Mouse (Mus musculus) limb, embryonic 12.5 days (tissue): Measurements from ENCODE around the gene Rpn1. TPM values are rescaled to one million over a fixed set of nuclear protein-coding genes. Genes with fewer than 3 reads are reported as not detected.

Source experiments
- ATAC-seq: fragments of 200-750 bp; cut with Nextera tagmentation; 2 replicates; pipeline ENCODE4 v1.8.0; 2017; ENCODE audit warnings: low read depth, moderate TSS enrichment; ENCODE audit not compliant: insufficient number of reproducible peaks, insufficient read depth, low FRiP score, low TSS enrichment
- H3K27ac ChIP-seq: fragments of 300-500 bp; sonication (generic); 2 replicates; pipeline ENCODE4 v1.5.1; 2016; ENCODE audit warnings: mild to moderate bottlenecking, moderate library complexity
- H3K27me3 ChIP-seq: fragments of 300-500 bp; sonication (generic); 2 replicates; pipeline ENCODE4 v1.6.1; 2016; ENCODE audit warnings: mild to moderate bottlenecking, moderate library complexity
- H3K36me3 ChIP-seq: fragments of 300-500 bp; sonication (generic); 2 replicates; pipeline ENCODE4 v1.6.1; 2016; ENCODE audit warnings: mild to moderate bottlenecking, moderate library complexity
- H3K4me1 ChIP-seq: fragments of 300-500 bp; sonication (generic); replicated peaks from 2 replicates; pipeline ENCODE4 v1.6.1; 2016
- H3K4me2 ChIP-seq: fragments of 300-500 bp; sonication (generic); 2 replicates; pipeline ENCODE4 v1.6.1; 2016; ENCODE audit warnings: mild to moderate bottlenecking, moderate library complexity
- H3K4me3 ChIP-seq: fragments of 300-500 bp; sonication (generic); replicated peaks from 2 replicates; pipeline ENCODE4 v1.5.1; 2016; ENCODE audit warnings: mild to moderate bottlenecking
- H3K9ac ChIP-seq: fragments of 300-500 bp; sonication (generic); replicated peaks from 2 replicates; pipeline ENCODE4 v1.6.1; 2016; ENCODE audit warnings: mild to moderate bottlenecking, moderate library complexity
- H3K9me3 ChIP-seq: fragments of 300-500 bp; sonication (generic); 2 replicates; pipeline ENCODE4 v1.6.1; 2016; ENCODE audit warnings: mild to moderate bottlenecking, moderate library complexity
- WGBS: fragments of 180-500 bp; shearing (Covaris S2); methylation state at CpG from one replicate; pipeline ENCODE4 v1.1.7; 2016; 5-methylcytosine and 5-hydroxymethylcytosine counted together
- polyA plus RNA-seq: library from polyadenylated mRNA; unstranded; fragments of >200 nt; fragmentation: Nextera tagmentation; extraction: Ambion mirVana; gene quantifications from 2 replicates; pipeline ENCODE4 v1.2.1, GENCODE M21; 2016

The Rpn1 gene
- polyA plus RNA-seq, 1 experiment from 2014 or later: 337 TPM

DNA sequence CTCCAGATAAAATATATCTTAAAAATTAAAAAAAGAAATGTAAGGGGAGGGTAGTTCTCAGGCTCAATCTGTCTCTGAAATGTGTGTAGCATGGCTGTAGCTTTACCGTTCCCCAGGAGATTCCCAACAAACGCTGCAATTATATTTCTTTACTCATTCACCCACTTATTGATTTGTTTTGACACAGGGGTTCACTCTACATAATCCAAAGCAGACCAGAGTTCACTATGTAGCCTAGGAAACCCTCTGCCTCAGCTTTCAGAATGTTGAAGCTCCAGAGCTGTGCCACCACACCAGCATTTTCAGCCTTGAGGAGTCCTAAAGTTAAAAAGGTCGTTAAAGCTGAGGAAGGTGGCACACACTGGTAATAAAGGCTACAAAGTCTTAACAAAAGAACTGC is 18.3 kb upstream of the Rpn1 start:
- no peaks in the 10 kb centered on the region for H3K4me1 ChIP-seq
- H3K36me3 ChIP-seq: no peaks in the 10 kb centered on the region
- no peak overlapping the region for H3K4me3 ChIP-seq
- WGBS: 58% methylated on average over 3 of the region's 3 CpGs
- no peak for ATAC-seq
- H3K27me3 ChIP-seq: no peaks in the 10 kb centered on the region; the same call in 1 of the 2 replicates
- no peak overlapping the region for H3K27ac ChIP-seq
- no peak overlapping the region for H3K9ac ChIP-seq
- H3K9me3 ChIP-seq: no peaks in the 10 kb centered on the region
- no peak overlapping the region for H3K4me2 ChIP-seq

DNA sequence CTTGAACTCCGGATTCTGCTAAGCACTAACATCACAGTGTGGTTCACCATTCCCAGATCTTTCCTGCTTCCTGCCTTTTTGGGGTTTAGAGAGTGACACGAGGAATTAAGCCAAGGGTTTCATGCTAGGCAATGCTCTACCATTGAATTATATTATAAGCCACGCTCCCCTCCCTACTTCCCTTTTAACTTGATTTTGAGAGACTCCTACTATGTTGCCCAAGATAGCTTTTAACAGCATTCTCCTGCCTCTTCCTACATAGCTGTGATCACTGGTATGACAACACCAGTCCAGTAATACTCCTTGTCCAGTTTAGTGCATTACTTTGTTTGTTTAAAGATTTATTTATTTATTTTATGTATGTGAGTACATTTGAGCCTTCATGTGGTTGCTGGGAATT is 16.6 kb upstream of the Rpn1 start:
- Histone ChIP-seq H3K4me2 (no peak overlapping the region), H3K9ac (no peak overlapping the region), H3K9me3 (no peaks in the 10 kb centered on the region), H3K4me3 (no peak overlapping the region), H3K36me3 (no peaks in the 10 kb centered on the region), H3K27me3 (no peaks in the 10 kb centered on the region; the same call in 1 of the 2 replicates), H3K27ac (no peak overlapping the region), H3K4me1 (no peaks in the 10 kb centered on the region)
- no peak for ATAC-seq
- WGBS: 50% methylated on average over 3 of the region's 3 CpGs

DNA sequence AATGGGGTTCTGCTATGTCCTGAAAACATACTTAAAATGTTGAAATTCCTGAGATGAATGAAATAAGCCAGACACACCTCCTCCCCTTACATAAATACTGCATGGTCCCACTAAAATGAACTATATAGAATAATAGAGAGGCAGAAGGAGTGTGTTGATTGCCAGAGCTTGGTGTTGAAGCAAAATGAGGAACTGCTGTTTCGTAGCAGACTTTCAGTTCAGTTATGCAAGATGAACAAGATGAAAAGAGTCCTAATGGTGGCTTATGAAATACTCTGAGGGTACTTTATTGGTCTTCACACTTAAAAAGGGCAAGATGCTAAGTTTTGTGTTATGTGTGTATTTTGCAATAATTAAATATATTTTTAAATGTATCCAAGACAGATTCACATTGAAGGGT is 15.5 kb upstream of the Rpn1 start:
- Histone ChIP-seq H3K4me1 (no peaks in the 10 kb centered on the region), H3K4me2 (no peak overlapping the region), H3K9ac (no peak overlapping the region), H3K36me3 (no peaks in the 10 kb centered on the region), H3K4me3 (no peak overlapping the region), H3K9me3 (no peaks in the 10 kb centered on the region), H3K27me3 (no peaks in the 10 kb centered on the region; the same call in 1 of the 2 replicates), H3K27ac (no peak overlapping the region)
- no peak for ATAC-seq
- WGBS: 94% methylated on average over 1 of the region's 1 CpGs

DNA sequence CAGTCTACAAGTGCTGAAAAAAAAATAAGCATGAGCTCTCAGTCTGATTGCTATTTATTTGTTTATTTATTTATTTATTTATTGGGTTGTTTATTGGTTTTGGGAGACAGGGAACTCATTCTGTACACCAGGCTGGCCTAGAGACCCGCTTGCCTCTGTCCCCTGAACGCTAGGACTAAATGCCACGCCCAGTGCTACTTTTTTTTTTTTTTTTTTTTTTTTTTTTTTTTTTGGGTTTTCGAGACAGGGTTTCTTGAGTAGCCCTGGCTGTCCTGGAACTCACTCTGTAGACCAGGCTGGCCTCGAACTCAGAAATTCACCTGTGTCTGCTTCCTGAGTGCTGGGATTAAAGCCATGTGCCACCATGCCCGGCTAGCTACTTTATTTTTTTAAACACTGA is 13.8 kb upstream of the Rpn1 start:
- no peak for ATAC-seq
- H3K36me3 ChIP-seq: no peaks in the 10 kb centered on the region
- H3K27ac ChIP-seq: no peak overlapping the region
- no peaks in the 10 kb centered on the region for H3K9me3 ChIP-seq
- H3K4me1 ChIP-seq: 0 out of 2 replicates have a peak, but pooled peaks cover under 1% of the 10 kb centered on the region
- H3K9ac ChIP-seq: no peak overlapping the region
- H3K4me2 ChIP-seq: no peak overlapping the region
- no peak overlapping the region for H3K4me3 ChIP-seq
- no peaks in the 10 kb centered on the region; the same call in 1 of the 2 replicates for H3K27me3 ChIP-seq
- WGBS: 73% methylated on average over 6 of the region's 6 CpGs

DNA sequence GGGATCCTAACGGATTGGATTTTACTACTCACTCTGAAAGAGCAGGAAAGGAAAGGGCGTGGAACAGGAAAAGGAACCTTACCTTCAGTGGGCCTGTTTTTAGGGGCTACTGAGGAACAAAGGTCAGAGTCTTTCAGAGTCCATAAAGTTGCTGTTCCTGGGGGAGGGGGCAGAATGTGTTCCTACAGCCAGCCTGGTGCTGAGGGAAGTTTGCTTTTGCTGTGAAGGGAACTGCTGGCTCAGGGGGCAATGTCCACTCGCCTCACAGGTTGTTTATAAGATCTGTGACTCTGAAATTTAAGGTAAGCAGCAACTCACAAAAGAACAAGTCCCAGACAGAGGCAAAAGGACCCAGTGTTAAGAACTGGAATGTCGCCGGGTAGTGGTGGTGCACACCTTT is 13.1 kb upstream of the Rpn1 start:
- H3K27me3 ChIP-seq: no peaks in the 10 kb centered on the region; the same call in 1 of the 2 replicates
- no peak overlapping the region for H3K4me3 ChIP-seq
- 0 out of 2 replicates have a peak, but pooled peaks cover 3% of the 10 kb centered on the region for H3K4me1 ChIP-seq
- H3K36me3 ChIP-seq: no peaks in the 10 kb centered on the region
- H3K27ac ChIP-seq: no peak overlapping the region
- ATAC-seq: no peak
- 67% methylated on average over 5 of the region's 5 CpGs for WGBS
- no peak overlapping the region for H3K4me2 ChIP-seq
- no peaks in the 10 kb centered on the region for H3K9me3 ChIP-seq
- no peak overlapping the region for H3K9ac ChIP-seq

DNA sequence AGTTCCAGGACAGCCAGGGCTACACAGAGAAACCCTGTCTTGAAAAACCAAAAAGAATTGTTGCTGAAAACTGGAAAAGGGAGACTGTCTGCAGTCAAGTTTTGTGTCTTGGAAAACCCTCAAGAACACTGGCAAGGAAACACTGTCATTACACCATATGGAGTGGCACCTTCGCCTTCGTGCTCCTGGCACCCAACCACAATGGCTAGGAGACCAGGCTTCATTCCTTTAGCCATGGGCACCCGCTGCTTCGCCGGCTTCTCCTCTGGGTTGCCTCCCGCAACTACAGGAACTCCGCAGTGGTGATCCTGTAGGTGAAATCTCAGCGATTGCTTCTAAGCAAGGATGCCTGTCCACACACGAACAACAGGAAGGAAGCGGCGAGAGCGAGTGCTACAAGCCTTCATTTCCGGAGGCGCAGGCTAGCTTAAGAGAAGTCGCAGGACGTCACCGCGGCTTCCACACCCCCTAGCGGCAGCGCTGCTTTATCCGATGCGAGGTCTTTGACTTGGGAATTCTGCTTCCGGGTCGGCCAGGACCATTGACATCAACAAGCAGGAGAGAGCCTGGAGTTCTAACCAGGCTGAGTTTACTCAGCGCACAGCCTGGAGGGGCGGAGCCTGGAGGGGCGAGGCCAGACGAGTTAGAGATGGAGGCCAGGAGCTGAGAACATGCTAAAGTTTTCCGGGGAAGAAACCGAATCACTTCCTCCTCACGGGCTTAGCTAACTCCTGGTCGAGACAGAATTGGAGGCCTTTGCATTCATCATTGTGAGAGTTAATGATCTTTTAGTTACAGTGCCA is 9.3 kb upstream of the Rpn1 start:
- 5% methylated on average over 32 of the region's 32 CpGs for WGBS
- peak; percentile 94 for ATAC-seq

DNA sequence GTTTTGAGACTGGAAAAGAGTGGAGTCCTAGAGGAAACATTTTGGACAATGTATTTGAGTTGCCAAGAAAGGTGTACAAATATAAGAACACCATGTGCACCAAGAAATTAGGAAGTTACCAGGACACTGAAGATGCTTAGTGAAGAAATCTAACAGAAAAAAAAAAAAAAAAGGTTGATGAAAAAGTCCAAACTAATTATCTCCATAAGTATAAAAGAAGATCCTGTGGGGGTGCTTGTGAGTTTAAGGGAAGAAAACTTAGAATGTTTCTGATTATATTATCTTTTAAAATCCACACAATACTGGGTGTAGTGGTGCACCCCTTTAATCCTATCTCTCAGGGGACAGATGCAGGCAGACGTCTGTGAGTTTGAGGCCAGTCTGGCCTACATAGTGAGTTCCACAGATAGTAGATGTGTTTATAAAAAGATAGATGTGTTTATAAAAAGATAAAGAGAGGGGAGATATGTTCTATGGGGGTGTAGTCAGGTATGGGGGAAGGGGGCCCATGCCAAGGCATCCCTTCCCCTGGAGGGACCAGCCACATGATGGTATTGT is 8.2 kb upstream of the Rpn1 start:
- 90% methylated on average over 1 of the region's 1 CpGs for WGBS
- no peaks in the 10 kb centered on the region for H3K36me3 ChIP-seq
- peaks cover 8% of the 10 kb centered on the region; the same call in 1 of the 2 replicates for H3K27me3 ChIP-seq
- H3K27ac ChIP-seq: no peak overlapping the region
- 0 out of 2 replicates have a peak, but pooled peaks cover 3% of the 10 kb centered on the region for H3K4me1 ChIP-seq
- H3K4me3 ChIP-seq: no peak overlapping the region
- peak overlapping the region; percentile 65; the same call in 1 of the 2 replicates for H3K4me2 ChIP-seq
- H3K9ac ChIP-seq: no peak overlapping the region
- no peak for ATAC-seq
- H3K9me3 ChIP-seq: no peaks in the 10 kb centered on the region

More for the DNA sequence above, 9.3 kb upstream of the Rpn1 start:
- Histone ChIP-seq H3K36me3 (no peaks in the 10 kb centered on the region), H3K27me3 (peaks cover 6% of the 10 kb centered on the region; the same call in 1 of the 2 replicates), H3K4me1 (0 out of 2 replicates have a peak, but pooled peaks cover 3% of the 10 kb centered on the region), H3K9me3 (no peaks in the 10 kb centered on the region), H3K4me2 (peak overlapping the region; percentile 65), H3K4me3 (peak overlapping the region; percentile 44), H3K27ac (peak overlapping the region; percentile 86), H3K9ac (peak overlapping the region; percentile 47)

DNA sequence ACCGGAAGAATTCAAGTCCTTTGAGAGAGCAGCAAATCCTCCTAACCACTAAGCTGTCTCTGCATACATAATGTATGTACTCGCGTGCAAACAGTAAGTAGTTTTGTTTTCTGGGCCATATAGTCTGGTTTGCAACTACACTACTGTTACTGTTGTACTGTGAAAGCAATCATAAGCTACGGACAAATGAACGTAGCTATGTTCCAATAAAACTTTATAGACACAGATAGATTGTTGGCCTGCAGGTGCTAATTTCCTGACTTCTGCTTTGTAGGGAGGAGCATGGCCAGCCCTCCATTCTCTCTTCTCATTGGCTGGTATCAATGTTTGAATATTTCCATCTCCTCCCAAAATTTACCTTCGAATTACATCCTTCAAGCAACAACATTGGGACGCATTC is 1.2 kb upstream of the Rpn1 start:
- H3K9me3 ChIP-seq: no peaks in the 10 kb centered on the region
- 82% methylated on average over 7 of the region's 7 CpGs for WGBS
- no peak overlapping the region for H3K27ac ChIP-seq
- peaks cover 24% of the 10 kb centered on the region for H3K4me1 ChIP-seq
- no peak overlapping the region for H3K9ac ChIP-seq
- H3K4me3 ChIP-seq: no peak overlapping the region
- peaks cover 8% of the 10 kb centered on the region; the same call in 1 of the 2 replicates for H3K27me3 ChIP-seq
- 0 out of 2 replicates have a peak, but pooled peaks cover 2% of the 10 kb centered on the region for H3K36me3 ChIP-seq
- ATAC-seq: no peak
- H3K4me2 ChIP-seq: no peak overlapping the region

DNA sequence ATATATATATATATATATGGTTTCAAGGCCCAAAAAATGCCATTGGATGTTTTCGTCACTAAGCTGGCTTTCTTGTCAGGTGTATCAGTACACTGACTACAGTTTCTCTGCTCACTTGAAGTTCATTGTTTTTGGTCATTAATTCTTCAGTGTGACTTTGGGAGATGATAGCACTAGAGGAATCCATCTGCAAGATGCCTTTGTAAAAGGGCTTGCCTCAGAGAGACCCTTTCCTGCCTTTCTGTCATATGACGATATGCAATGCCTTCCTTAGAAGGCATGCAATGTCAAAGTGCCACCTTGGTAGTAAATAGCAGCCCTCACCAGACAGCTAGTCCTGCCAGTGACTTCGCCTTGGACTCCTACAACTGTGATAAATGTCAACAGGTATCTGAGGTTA is 610 bp upstream of the Rpn1 start:
- no peak for ATAC-seq

DNA sequence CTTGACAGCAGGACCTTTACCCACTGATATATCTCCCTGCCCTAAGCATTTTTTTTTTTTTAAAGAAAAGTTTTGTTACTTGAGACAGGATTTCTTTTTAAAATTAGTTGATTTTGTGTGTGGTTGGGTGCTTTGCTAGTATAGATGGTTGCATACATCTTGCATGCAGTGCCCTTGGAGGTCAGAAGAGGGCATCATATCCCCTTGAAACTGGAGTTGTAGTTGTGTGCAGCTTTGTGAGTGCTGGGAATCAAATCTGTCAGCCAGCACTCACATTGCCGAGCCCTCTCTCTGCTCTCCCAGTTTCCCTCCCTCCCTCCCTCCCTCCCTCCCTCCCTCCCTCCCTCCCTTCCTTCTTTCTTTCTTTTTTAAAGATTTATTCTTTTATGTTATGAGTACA is 4.7 kb downstream of the Rpn1 start:
- Histone ChIP-seq H3K27ac (no peak overlapping the region), H3K4me1 (peaks cover 21% of the 10 kb centered on the region), H3K4me3 (no peak overlapping the region), H3K36me3 (peaks cover 59% of the 10 kb centered on the region), H3K4me2 (no peak overlapping the region), H3K9me3 (no peaks in the 10 kb centered on the region), H3K9ac (no peak overlapping the region), H3K27me3 (no peaks in the 10 kb centered on the region)
- no peak for ATAC-seq
- WGBS: 93% methylated on average over 1 of the region's 1 CpGs

More for the DNA sequence above, 610 bp upstream of the Rpn1 start:
- Histone ChIP-seq H3K4me1 (peaks cover 24% of the 10 kb centered on the region), H3K4me3 (peak overlapping the region; percentile 94), H3K4me2 (peak overlapping the region; percentile 84), H3K36me3 (peaks cover 8% of the 10 kb centered on the region), H3K27ac (no peak overlapping the region), H3K9me3 (no peaks in the 10 kb centered on the region), H3K27me3 (peaks cover 8% of the 10 kb centered on the region; the same call in 1 of the 2 replicates), H3K9ac (no peak overlapping the region)
- 65% methylated on average over 3 of the region's 3 CpGs for WGBS

DNA sequence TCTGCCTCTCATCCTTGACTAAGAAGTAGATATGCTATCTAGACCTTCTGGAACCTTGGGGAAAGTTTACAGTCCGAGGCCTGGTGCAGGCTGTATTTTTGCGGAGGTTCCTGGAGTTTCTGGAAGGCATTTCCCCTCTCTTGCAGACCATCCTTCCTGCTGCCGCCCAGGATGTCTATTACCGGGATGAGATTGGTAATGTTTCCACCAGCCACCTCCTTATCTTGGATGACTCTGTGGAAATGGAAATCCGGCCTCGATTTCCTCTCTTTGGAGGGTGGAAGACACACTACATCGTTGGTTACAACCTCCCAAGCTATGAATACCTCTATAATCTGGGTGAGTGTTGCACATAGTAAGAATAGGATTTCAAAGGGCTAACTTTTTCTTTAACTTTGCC is 11.1 kb downstream of the Rpn1 start:
- H3K4me3 ChIP-seq: no peak overlapping the region
- no peaks in the 10 kb centered on the region for H3K4me1 ChIP-seq
- WGBS: 89% methylated on average over 7 of the region's 7 CpGs
- no peaks in the 10 kb centered on the region for H3K27me3 ChIP-seq
- no peak overlapping the region for H3K27ac ChIP-seq
- ATAC-seq: no peak
- no peak overlapping the region for H3K9ac ChIP-seq
- H3K36me3 ChIP-seq: peaks cover 98% of the 10 kb centered on the region
- no peaks in the 10 kb centered on the region for H3K9me3 ChIP-seq
- no peak overlapping the region for H3K4me2 ChIP-seq
